Comparison of ENCODE assay signal across 7 mouse cellular contexts in genomic region chr2:165874461-165875339, GRCm38 (mm10). TPM values are rescaled to one million over a fixed set of nuclear protein-coding genes. Genes with fewer than 3 reads are reported as not detected.
A peak's percentile ranks its signal among the peaks of the same experiment; 100 is the strongest.
DNase-seq lines count a peak whose midpoint lies in the region; ATAC-seq lines count a peak whose summit lies in the region.

No protein-coding gene starts in this region.

- no peak overlapping the region; the same call in 1 of the 2 replicates for H3K9ac ChIP-seq in intestine, embryonic 14.5 days (ENCODE audit: low read length)
- peak overlapping the region; percentile 68 for H3K9ac ChIP-seq in stomach, embryonic 16.5 days (ENCODE audit: low read length)

- peak; percentile 84 to 91 for DNase-seq in adrenal gland, adult (ENCODE audit: inconsistent age in 2 of 2, low spot score in 1 of 2)
- peak; percentile 70 to 74 for DNase-seq in cerebellum, postnatal 36 days
- DNase-seq in gastrocnemius, postnatal 10 days = peak; percentile 69
- DNase-seq in intestine, embryonic 14.5 days (ENCODE audit: low spot score) = peak; percentile 84
- DNase-seq in left cerebral cortex, postnatal 4 days = peak; percentile 85
- peak; percentile 86 for DNase-seq in mesoderm, embryonic 11.5 days (ENCODE audit: low read depth, low spot score)

- no peaks in the 10 kb centered on the region for H3K27me3 ChIP-seq in intestine, embryonic 14.5 days (replicated peaks; ENCODE audit: control insufficient read depth, insufficient read depth, low read length)
- H3K27me3 ChIP-seq in stomach, embryonic 16.5 days (ENCODE audit: control insufficient read depth, insufficient read depth, low read length) = no peaks in the 10 kb centered on the region

- intact Hi-C loops in left cerebral cortex, postnatal 4 days (cut with DNase I) = no loop called here

- peak overlapping the region; percentile 30 for H3K4me2 ChIP-seq in intestine, embryonic 14.5 days (ENCODE audit: low read length)
- peak overlapping the region; percentile 46 for H3K4me2 ChIP-seq in stomach, embryonic 16.5 days (ENCODE audit: low read depth, low read length)

- 21% methylated on average over 13 of the region's 13 CpGs for WGBS in intestine, embryonic 14.5 days
- WGBS in stomach, embryonic 16.5 days = 35% methylated on average over 13 of the region's 13 CpGs

- H3K4me1 ChIP-seq in intestine, embryonic 14.5 days (replicated peaks; ENCODE audit: control insufficient read depth, insufficient read depth, low read length) = peaks cover 70% of the 10 kb centered on the region
- peaks cover 75% of the 10 kb centered on the region for H3K4me1 ChIP-seq in stomach, embryonic 16.5 days (ENCODE audit: control insufficient read depth, insufficient read depth, low read length)

- H3K36me3 ChIP-seq in intestine, embryonic 14.5 days (ENCODE audit: control insufficient read depth, insufficient read depth, low read length) = peaks cover 43% of the 10 kb centered on the region
- H3K36me3 ChIP-seq in stomach, embryonic 16.5 days (ENCODE audit: control insufficient read depth, insufficient read depth, low read length) = no peaks in the 10 kb centered on the region

- peak overlapping the region; percentile 73 for H3K27ac ChIP-seq in intestine, embryonic 14.5 days (ENCODE audit: low read depth)
- peak overlapping the region; percentile 94 for H3K27ac ChIP-seq in stomach, embryonic 16.5 days (ENCODE audit: low read length)

- no peak overlapping the region for H3K4me3 ChIP-seq in intestine, embryonic 14.5 days (ENCODE audit: low read depth, low read length)
- H3K4me3 ChIP-seq in stomach, embryonic 16.5 days (replicated peaks; ENCODE audit: low read length) = no peak overlapping the region

- ATAC-seq in intestine, embryonic 14.5 days (replicated peaks; ENCODE audit: low FRiP score, low TSS enrichment, low read depth) = peak; percentile 81
- peak; percentile 85 for ATAC-seq in stomach, embryonic 16.5 days (ENCODE audit: insufficient read depth, low FRiP score)

- no peaks in the 10 kb centered on the region for H3K9me3 ChIP-seq in intestine, embryonic 14.5 days (ENCODE audit: control insufficient read depth, low read length)
- no peaks in the 10 kb centered on the region for H3K9me3 ChIP-seq in stomach, embryonic 16.5 days (replicated peaks; ENCODE audit: control insufficient read depth, low read length)

RNA-seq across cellular contexts. Expression of gene Zmynd8, which starts 24.1 kb away (rescaled TPM):
- 10 to 100 TPM; 29.6 to 30.4 TPM for total RNA-seq in gastrocnemius, postnatal 10 days (2021)
- 49.2 and 53.6 TPM in 2 replicates for polyA plus RNA-seq in intestine, embryonic 14.5 days (2014; fragmentation: Nextera tagmentation; extraction: Ambion mirVana)
- total RNA-seq in left cerebral cortex, postnatal 4 days (2021) = 100 to 1,000 TPM; 118 to 120 TPM
- polyA plus RNA-seq in stomach, embryonic 16.5 days (2015; fragmentation: Nextera tagmentation; extraction: Ambion mirVana) = 45.1 and 45.3 TPM in 2 replicates
